Mouse (Mus musculus) gastrocnemius, adult 8-10 months (tissue): ENCODE data around the gene Irgq. TPM values are rescaled to one million over a fixed set of nuclear protein-coding genes. Genes with fewer than 3 reads are reported as not detected.
A peak's percentile ranks its signal among the peaks of the same experiment; 100 is the strongest.
"Not testable (repeated sequence)": the region's sequence is repeated elsewhere in the genome, so short reads cannot be mapped to it uniquely, and the experiment has no call there.

Experiments used
- DNase-seq, 2 experiments: peaks; one replicate each; pipeline ENCODE4 v3.0.0; 2022; ENCODE audit warnings: low spot score in 2 of 2
- total RNA-seq, 4 experiments: library from RNA; stranded (reverse); gene quantifications; 2 replicates each; pipeline ENCODE4 v1.2.4; 2022

The Irgq gene
- total RNA-seq, 4 experiments from 2014 or later: 10.9 to 15.8 (median 12.7) TPM

- no peak for DNase-seq
Measured at GRCm38 (mm10) chr7:24512355-24512754, 18.1 kb upstream of the Irgq start, which contains the start of gene AC161166.1. TSS of gene AC161166.1 (minus strand) at chr7:24512455.

- DNase-seq: not testable (repeated sequence)
Measured at GRCm38 (mm10) chr7:24516319-24516718, 14.2 kb upstream of the Irgq start.

- no peak for DNase-seq
Measured at GRCm38 (mm10) chr7:24517077-24517476, 13.4 kb upstream of the Irgq start.

GRCm38 (mm10) chr7:24517654-24518053 lies 12.8 kb upstream of the Irgq start:
- no peak for DNase-seq

GRCm38 (mm10) chr7:24519130-24519529 lies 11.4 kb upstream of the Irgq start:
- no peak for DNase-seq

GRCm38 (mm10) chr7:24520054-24520453 lies 10.4 kb upstream of the Irgq start:
- DNase-seq: not testable (repeated sequence)

- DNase-seq: no peak
Measured at GRCm38 (mm10) chr7:24522805-24523204, 7.7 kb upstream of the Irgq start.

- DNase-seq: no peak
Measured at GRCm38 (mm10) chr7:24523723-24524122, 6.8 kb upstream of the Irgq start.

- DNase-seq: no peak
Measured at GRCm38 (mm10) chr7:24524978-24525377, 5.5 kb upstream of the Irgq start.

GRCm38 (mm10) chr7:24525686-24526420 lies 4.6 kb upstream of the Irgq start:
- DNase-seq: no peak

- DNase-seq: no peak
Measured at GRCm38 (mm10) chr7:24528861-24529260, 1.6 kb upstream of the Irgq start.

- DNase-seq: no peak
Measured at GRCm38 (mm10) chr7:24529580-24529979, 909 bp upstream of the Irgq start.

- DNase-seq: peak; percentile 25 to 49
Measured at GRCm38 (mm10) chr7:24531211-24531971, 902 bp downstream of the Irgq start.

GRCm38 (mm10) chr7:24533031-24533571 lies 2.6 kb downstream of the Irgq start:
- no peak for DNase-seq

- no peak for DNase-seq
Measured at GRCm38 (mm10) chr7:24533806-24534205, 3.3 kb downstream of the Irgq start.

GRCm38 (mm10) chr7:24534301-24534700 lies 3.8 kb downstream of the Irgq start:
- DNase-seq: no peak

- no peak for DNase-seq
Measured at GRCm38 (mm10) chr7:24537081-24537480, 6.6 kb downstream of the Irgq start.

- no peak for DNase-seq
Measured at GRCm38 (mm10) chr7:24537591-24537990, 7.1 kb downstream of the Irgq start.

GRCm38 (mm10) chr7:24538154-24538553 lies 7.7 kb downstream of the Irgq start:
- no peak for DNase-seq

- DNase-seq: no peak
Measured at GRCm38 (mm10) chr7:24538701-24539100, 8.2 kb downstream of the Irgq start.

- DNase-seq: no peak
Measured at GRCm38 (mm10) chr7:24539686-24540085, 9.2 kb downstream of the Irgq start.

GRCm38 (mm10) chr7:24544506-24544905 lies 14.0 kb downstream of the Irgq start:
- DNase-seq: no peak
